Mouse (Mus musculus): ENCODE measurements around the gene Nfic. TPM values are rescaled to one million over a fixed set of nuclear protein-coding genes. Genes with fewer than 3 reads are reported as not detected.

Gene Nfic
- total RNA-seq, 2 experiments from 2014 or later: 8.2 to 23.8 TPM

- peak; percentile 84 for ATAC-seq (replicated peaks; ENCODE audit: low FRiP score, poor library complexity, severe bottlenecking)
Observed at GRCm38 (mm10) chr10:81432868-81433262, 22.6 kb downstream of the Nfic start.

GRCm38 (mm10) chr10:81432169-81432867 is 23.1 kb downstream of the Nfic start:
- peak; percentile 15 for ATAC-seq (replicated peaks; ENCODE audit: low FRiP score, poor library complexity, severe bottlenecking)

- no peak for ATAC-seq (replicated peaks; ENCODE audit: low FRiP score, poor library complexity, severe bottlenecking)
Observed at GRCm38 (mm10) chr10:81431526-81432168, 23.8 kb downstream of the Nfic start.

- ATAC-seq (replicated peaks; ENCODE audit: low FRiP score, poor library complexity, severe bottlenecking): no peak
Observed at GRCm38 (mm10) chr10:81430831-81431525, 24.5 kb downstream of the Nfic start.

GRCm38 (mm10) chr10:81430141-81430830 is 25.1 kb downstream of the Nfic start:
- no peak for ATAC-seq (replicated peaks; ENCODE audit: low FRiP score, poor library complexity, severe bottlenecking)

GRCm38 (mm10) chr10:81429605-81430061 is 25.8 kb downstream of the Nfic start:
- peak; percentile 49 for ATAC-seq (replicated peaks; ENCODE audit: low FRiP score, poor library complexity, severe bottlenecking)

GRCm38 (mm10) chr10:81429092-81429491 is 26.3 kb downstream of the Nfic start:
- ATAC-seq (replicated peaks; ENCODE audit: low FRiP score, poor library complexity, severe bottlenecking): no peak

- ATAC-seq (replicated peaks; ENCODE audit: low FRiP score, poor library complexity, severe bottlenecking): no peak
Observed at GRCm38 (mm10) chr10:81428507-81428870, 26.9 kb downstream of the Nfic start.

GRCm38 (mm10) chr10:81427804-81428506 is 27.5 kb downstream of the Nfic start:
- ATAC-seq (replicated peaks; ENCODE audit: low FRiP score, poor library complexity, severe bottlenecking): no peak

GRCm38 (mm10) chr10:81427327-81427726 is 28.1 kb downstream of the Nfic start:
- no peak for ATAC-seq (replicated peaks; ENCODE audit: low FRiP score, poor library complexity, severe bottlenecking)

GRCm38 (mm10) chr10:81426897-81427296 is 28.5 kb downstream of the Nfic start:
- peak; percentile 61 for ATAC-seq (replicated peaks; ENCODE audit: low FRiP score, poor library complexity, severe bottlenecking)

GRCm38 (mm10) chr10:81426081-81426671 is 29.3 kb downstream of the Nfic start:
- ATAC-seq (replicated peaks; ENCODE audit: low FRiP score, poor library complexity, severe bottlenecking): no peak

- ATAC-seq (replicated peaks; ENCODE audit: low FRiP score, poor library complexity, severe bottlenecking): no peak
Observed at GRCm38 (mm10) chr10:81425236-81425850, 30.1 kb downstream of the Nfic start.

GRCm38 (mm10) chr10:81424246-81425051 is 31.0 kb downstream of the Nfic start:
- no peak for ATAC-seq (replicated peaks; ENCODE audit: low FRiP score, poor library complexity, severe bottlenecking)

GRCm38 (mm10) chr10:81423476-81424245 is 31.8 kb downstream of the Nfic start:
- ATAC-seq (replicated peaks; ENCODE audit: low FRiP score, poor library complexity, severe bottlenecking): no peak

- no peak for ATAC-seq (replicated peaks; ENCODE audit: low FRiP score, poor library complexity, severe bottlenecking)
Observed at GRCm38 (mm10) chr10:81422661-81423217, 32.7 kb downstream of the Nfic start.

- ATAC-seq (replicated peaks; ENCODE audit: low FRiP score, poor library complexity, severe bottlenecking): no peak
Observed at GRCm38 (mm10) chr10:81422191-81422590, 33.2 kb downstream of the Nfic start.
